In the genomic region with DNA sequence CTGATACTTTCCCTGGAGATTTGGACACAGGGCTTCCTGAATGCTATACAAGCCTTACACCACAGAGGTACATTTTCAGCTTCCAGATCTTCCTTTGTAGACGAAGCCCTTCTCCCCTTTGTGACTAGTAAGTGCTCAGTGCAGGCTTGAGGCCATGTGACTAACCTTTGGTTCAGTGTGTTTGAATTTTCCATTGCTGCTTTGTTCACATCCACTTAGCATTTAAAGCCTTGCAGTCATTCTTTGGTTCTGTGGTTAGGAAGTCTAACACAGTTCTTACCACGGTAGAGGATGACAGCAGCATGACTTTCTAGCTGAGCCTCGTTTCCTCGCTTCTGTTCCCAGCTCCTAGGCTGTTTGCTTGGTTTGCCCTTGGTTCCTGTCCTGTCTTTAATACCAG, we compare ENCODE assay signal across 15 mouse cellular contexts. TPM values are rescaled to one million over a fixed set of nuclear protein-coding genes. Genes with fewer than 3 reads are reported as not detected.
DNase-seq lines count a peak whose midpoint lies in the region; ATAC-seq lines count a peak whose summit lies in the region.
"Had no signal": no experiment of that assay in that cellular context is flagged by ENCODE, and none has a peak within 500 bp of the region (broad histone marks: within the 10 kb centered on the region; RNA-seq: fewer than 3 reads in every experiment).

No protein-coding gene starts in this region.

- H3K4me3 ChIP-seq in embryonic facial prominence, embryonic 15.5 days (replicated peaks): no peak overlapping the region
- H3K4me3 ChIP-seq in embryonic facial prominence, embryonic 10.5 days: no peak overlapping the region
- no peak overlapping the region for H3K4me3 ChIP-seq in limb, embryonic 13.5 days
- H3K4me3 ChIP-seq in limb, embryonic 10.5 days: no peak overlapping the region
- no peak overlapping the region for H3K4me3 ChIP-seq in midbrain, embryonic 14.5 days (replicated peaks; ENCODE audit: low read depth, low read length)

- DNase-seq in embryonic facial prominence, embryonic 10.5 days (ENCODE audit: low spot score): no peak
- DNase-seq in limb, embryonic 10.5 days (ENCODE audit: low spot score): no peak
- peak; percentile 64 for DNase-seq in Muller cell, postnatal 12 days (ENCODE audit: inconsistent ontology term)
- DNase-seq in splenic B cell, adult 2 months (ENCODE audit: low read depth, low spot score): peak; percentile 11
- DNase-seq in midbrain, embryonic 14.5 days: no peak
- DNase-seq in embryo, embryonic 10 days (ENCODE audit: low spot score): no peak
- DNase-seq: cerebellum, adult 11 months; gastrocnemius, postnatal 25 days; kidney, postnatal 25 days; left cerebral cortex, postnatal 4 days had no signal

- H3K9me3 ChIP-seq in embryonic facial prominence, embryonic 15.5 days (replicated peaks): no peaks in the 10 kb centered on the region
- no peaks in the 10 kb centered on the region for H3K9me3 ChIP-seq in embryonic facial prominence, embryonic 10.5 days
- H3K9me3 ChIP-seq in limb, embryonic 13.5 days: no peaks in the 10 kb centered on the region
- H3K9me3 ChIP-seq in limb, embryonic 10.5 days (replicated peaks): no peaks in the 10 kb centered on the region
- H3K9me3 ChIP-seq in midbrain, embryonic 14.5 days (ENCODE audit: control insufficient read depth, low read length): no peaks in the 10 kb centered on the region

- peak overlapping the region; percentile 28; the same call in 1 of the 2 replicates for H3K27ac ChIP-seq in embryonic facial prominence, embryonic 15.5 days (replicated peaks)
- no peak overlapping the region for H3K27ac ChIP-seq in embryonic facial prominence, embryonic 10.5 days (replicated peaks)
- peak overlapping the region; percentile 6; the same call in 1 of the 2 replicates for H3K27ac ChIP-seq in limb, embryonic 13.5 days
- no peak overlapping the region for H3K27ac ChIP-seq in limb, embryonic 10.5 days
- H3K27ac ChIP-seq in midbrain, embryonic 14.5 days (replicated peaks; ENCODE audit: low read depth, low read length): no peak overlapping the region
- H3K27ac ChIP-seq: macrophage had no signal

- H3K27me3 ChIP-seq in embryonic facial prominence, embryonic 15.5 days: no peaks in the 10 kb centered on the region
- no peaks in the 10 kb centered on the region for H3K27me3 ChIP-seq in embryonic facial prominence, embryonic 10.5 days (replicated peaks; ENCODE audit: low read depth, poor library complexity, severe bottlenecking)
- H3K27me3 ChIP-seq in limb, embryonic 13.5 days: no peaks in the 10 kb centered on the region
- H3K27me3 ChIP-seq in limb, embryonic 10.5 days (ENCODE audit: low read depth, poor library complexity, severe bottlenecking): no peaks in the 10 kb centered on the region
- no peaks in the 10 kb centered on the region for H3K27me3 ChIP-seq in splenic B cell, adult 2 months (ENCODE audit: control insufficient read depth, insufficient read depth, low read length, poor library complexity, severe bottlenecking)
- no peaks in the 10 kb centered on the region for H3K27me3 ChIP-seq in midbrain, embryonic 14.5 days (ENCODE audit: control insufficient read depth, insufficient read depth, low read length)

- H3K9ac ChIP-seq in embryonic facial prominence, embryonic 15.5 days: no peak overlapping the region
- H3K9ac ChIP-seq in limb, embryonic 13.5 days: no peak overlapping the region
- H3K9ac ChIP-seq in midbrain, embryonic 14.5 days (replicated peaks; ENCODE audit: low read length): no peak overlapping the region

- WGBS in embryonic facial prominence, embryonic 15.5 days: 57% methylated on average over 4 of the region's 4 CpGs
- WGBS in embryonic facial prominence, embryonic 10.5 days: 76% methylated on average over 4 of the region's 4 CpGs
- WGBS in limb, embryonic 13.5 days: 67% methylated on average over 4 of the region's 4 CpGs
- WGBS in limb, embryonic 10.5 days: 79% methylated on average over 4 of the region's 4 CpGs
- 55% methylated on average over 4 of the region's 4 CpGs for WGBS in midbrain, embryonic 14.5 days

- no peak for ATAC-seq in embryonic facial prominence, embryonic 15.5 days (ENCODE audit: insufficient number of reproducible peaks, low FRiP score, low TSS enrichment, low read depth)
- no peak for ATAC-seq in limb, embryonic 13.5 days (ENCODE audit: low FRiP score, low read depth)
- ATAC-seq in midbrain, embryonic 14.5 days (ENCODE audit: low FRiP score, low TSS enrichment): no peak
- ATAC-seq: intestine, embryonic 16.5 days; midbrain, embryonic 16.5 days had no signal

- H3K36me3 ChIP-seq in embryonic facial prominence, embryonic 15.5 days: no peaks in the 10 kb centered on the region
- H3K36me3 ChIP-seq in embryonic facial prominence, embryonic 10.5 days (replicated peaks): peaks cover 14% of the 10 kb centered on the region; the same call in 1 of the 2 replicates
- 0 out of 2 replicates have a peak, but pooled peaks cover 9% of the 10 kb centered on the region for H3K36me3 ChIP-seq in limb, embryonic 13.5 days
- H3K36me3 ChIP-seq in limb, embryonic 10.5 days: peaks cover 7% of the 10 kb centered on the region
- H3K36me3 ChIP-seq in splenic B cell, adult 2 months (ENCODE audit: control insufficient read depth, insufficient read depth, low read length, poor library complexity, severe bottlenecking): peaks cover 2% of the 10 kb centered on the region; the same call in 1 of the 2 replicates
- no peaks in the 10 kb centered on the region for H3K36me3 ChIP-seq in midbrain, embryonic 14.5 days (ENCODE audit: control insufficient read depth, insufficient read depth, low read length)

- no peak overlapping the region for H3K4me2 ChIP-seq in embryonic facial prominence, embryonic 15.5 days (replicated peaks)
- H3K4me2 ChIP-seq in limb, embryonic 13.5 days (replicated peaks): no peak overlapping the region
- H3K4me2 ChIP-seq in midbrain, embryonic 14.5 days (ENCODE audit: low read length): no peak overlapping the region

- H3K4me1 ChIP-seq in embryonic facial prominence, embryonic 15.5 days: peaks cover 41% of the 10 kb centered on the region
- peaks cover 31% of the 10 kb centered on the region for H3K4me1 ChIP-seq in embryonic facial prominence, embryonic 10.5 days
- H3K4me1 ChIP-seq in limb, embryonic 13.5 days: peaks cover 50% of the 10 kb centered on the region
- peaks cover 58% of the 10 kb centered on the region for H3K4me1 ChIP-seq in limb, embryonic 10.5 days
- H3K4me1 ChIP-seq in midbrain, embryonic 14.5 days (ENCODE audit: control insufficient read depth, insufficient read depth, low read length): peaks cover 29% of the 10 kb centered on the region

RNA-seq across cellular contexts. Expression of gene Kat6b, which starts 44.4 kb away (rescaled TPM):
- polyA plus RNA-seq in embryonic facial prominence, embryonic 15.5 days (2015; fragmentation: Nextera tagmentation; extraction: Ambion mirVana): 22.9 and 23.2 TPM in 2 replicates
- 12.4 and 14.2 TPM in 2 replicates for polyA plus RNA-seq in embryonic facial prominence, embryonic 10.5 days (2016; fragmentation: Nextera tagmentation; extraction: Ambion mirVana)
- 30.7 and 31.4 TPM in 2 replicates for polyA plus RNA-seq in limb, embryonic 13.5 days (2015; fragmentation: Nextera tagmentation; extraction: Ambion mirVana)
- 14.5 and 19.6 TPM in 2 replicates for polyA plus RNA-seq in limb, embryonic 10.5 days (2016; fragmentation: Nextera tagmentation; extraction: Ambion mirVana)
- 29.4 and 30.7 TPM in 2 replicates for polyA plus RNA-seq in midbrain, embryonic 14.5 days (2014; fragmentation: Nextera tagmentation; extraction: Ambion mirVana)

Comparison
In these comparisons a context has a peak if more than half of its experiments do, and no peak if none do; other contexts are left out.
1. H3K27ac ChIP-seq: peak in embryonic facial prominence, embryonic 15.5 days (single experiment) and limb, embryonic 13.5 days (single experiment); none in embryonic facial prominence, embryonic 10.5 days (single experiment), limb, embryonic 10.5 days (single experiment) and midbrain, embryonic 14.5 days (single experiment).
2. DNase-seq: peak in Muller cell, postnatal 12 days (single experiment) and splenic B cell, adult 2 months (single experiment); none in embryonic facial prominence, embryonic 10.5 days (single experiment), limb, embryonic 10.5 days (single experiment), midbrain, embryonic 14.5 days (single experiment) and embryo, embryonic 10 days (single experiment).